Mouse (Mus musculus): Measurements from ENCODE around the gene Eri3.
A peak's percentile ranks its signal among the peaks of the same experiment; 100 is the strongest.

Eri3 gene

GRCm38 (mm10) chr4:117550140-117550851, at the start of gene Eri3:
Gene Eri3, plus strand, starts transcription at chr4:117550365.
- peak; percentile 98 for DNase-seq (ENCODE audit: low read depth, low spot score)
- Histone ChIP-seq H3K36me3 (ENCODE audit: control insufficient read depth, insufficient read depth, low read length, poor library complexity, severe bottlenecking) (no peaks in the 10 kb centered on the region), H3K27me3 (ENCODE audit: control insufficient read depth, insufficient read depth, low read length, poor library complexity, severe bottlenecking) (no peaks in the 10 kb centered on the region)

- Histone ChIP-seq H3K27me3 (ENCODE audit: control insufficient read depth, insufficient read depth, low read length, poor library complexity, severe bottlenecking) (no peaks in the 10 kb centered on the region), H3K36me3 (ENCODE audit: control insufficient read depth, insufficient read depth, low read length, poor library complexity, severe bottlenecking) (no peaks in the 10 kb centered on the region)
- no peak for DNase-seq (ENCODE audit: low read depth, low spot score)
These were observed 31.9 kb upstream of the Eri3 start for GRCm38 (mm10) chr4:117518246-117518645.

- no peaks in the 10 kb centered on the region for H3K27me3 ChIP-seq (ENCODE audit: control insufficient read depth, insufficient read depth, low read length, poor library complexity, severe bottlenecking)
- no peaks in the 10 kb centered on the region for H3K36me3 ChIP-seq (ENCODE audit: control insufficient read depth, insufficient read depth, low read length, poor library complexity, severe bottlenecking)
- no peak for DNase-seq (ENCODE audit: low read depth, low spot score)
These were observed 28.8 kb upstream of the Eri3 start for GRCm38 (mm10) chr4:117521350-117521749.

- no peaks in the 10 kb centered on the region for H3K36me3 ChIP-seq (ENCODE audit: control insufficient read depth, insufficient read depth, low read length, poor library complexity, severe bottlenecking)
- H3K27me3 ChIP-seq (ENCODE audit: control insufficient read depth, insufficient read depth, low read length, poor library complexity, severe bottlenecking) = no peaks in the 10 kb centered on the region
- DNase-seq (ENCODE audit: low read depth, low spot score) = no peak
These were observed 24.2 kb upstream of the Eri3 start for GRCm38 (mm10) chr4:117525990-117526389.

GRCm38 (mm10) chr4:117527116-117527899, 22.9 kb upstream of the Eri3 start:
- no peaks in the 10 kb centered on the region for H3K27me3 ChIP-seq (ENCODE audit: control insufficient read depth, insufficient read depth, low read length, poor library complexity, severe bottlenecking)
- H3K36me3 ChIP-seq (ENCODE audit: control insufficient read depth, insufficient read depth, low read length, poor library complexity, severe bottlenecking) = no peaks in the 10 kb centered on the region
- no peak for DNase-seq (ENCODE audit: low read depth, low spot score)

- Histone ChIP-seq H3K27me3 (ENCODE audit: control insufficient read depth, insufficient read depth, low read length, poor library complexity, severe bottlenecking) (no peaks in the 10 kb centered on the region), H3K36me3 (ENCODE audit: control insufficient read depth, insufficient read depth, low read length, poor library complexity, severe bottlenecking) (no peaks in the 10 kb centered on the region)
- DNase-seq (ENCODE audit: low read depth, low spot score) = peak; percentile 59
These were observed 22.2 kb upstream of the Eri3 start for GRCm38 (mm10) chr4:117527952-117528351.

GRCm38 (mm10) chr4:117529843-117530242, 20.3 kb upstream of the Eri3 start:
- H3K36me3 ChIP-seq (ENCODE audit: control insufficient read depth, insufficient read depth, low read length, poor library complexity, severe bottlenecking) = no peaks in the 10 kb centered on the region
- no peaks in the 10 kb centered on the region for H3K27me3 ChIP-seq (ENCODE audit: control insufficient read depth, insufficient read depth, low read length, poor library complexity, severe bottlenecking)
- no peak for DNase-seq (ENCODE audit: low read depth, low spot score)

- no peaks in the 10 kb centered on the region for H3K36me3 ChIP-seq (ENCODE audit: control insufficient read depth, insufficient read depth, low read length, poor library complexity, severe bottlenecking)
- no peak for DNase-seq (ENCODE audit: low read depth, low spot score)
These were observed 14.5 kb upstream of the Eri3 start for GRCm38 (mm10) chr4:117535496-117536200.

GRCm38 (mm10) chr4:117537002-117537401, 13.2 kb upstream of the Eri3 start:
- DNase-seq (ENCODE audit: low read depth, low spot score) = no peak
- Histone ChIP-seq H3K36me3 (ENCODE audit: control insufficient read depth, insufficient read depth, low read length, poor library complexity, severe bottlenecking) (no peaks in the 10 kb centered on the region), H3K27me3 (ENCODE audit: control insufficient read depth, insufficient read depth, low read length, poor library complexity, severe bottlenecking) (no peaks in the 10 kb centered on the region)

More at GRCm38 (mm10) chr4:117535496-117536200, 14.5 kb upstream of the Eri3 start:
- no peaks in the 10 kb centered on the region for H3K27me3 ChIP-seq (ENCODE audit: control insufficient read depth, insufficient read depth, low read length, poor library complexity, severe bottlenecking)

- H3K36me3 ChIP-seq (ENCODE audit: control insufficient read depth, insufficient read depth, low read length, poor library complexity, severe bottlenecking) = no peaks in the 10 kb centered on the region
- H3K27me3 ChIP-seq (ENCODE audit: control insufficient read depth, insufficient read depth, low read length, poor library complexity, severe bottlenecking) = no peaks in the 10 kb centered on the region
These were observed 10.7 kb upstream of the Eri3 start for GRCm38 (mm10) chr4:117539329-117539980.

GRCm38 (mm10) chr4:117540571-117540970, 9.6 kb upstream of the Eri3 start:
- no peaks in the 10 kb centered on the region for H3K36me3 ChIP-seq (ENCODE audit: control insufficient read depth, insufficient read depth, low read length, poor library complexity, severe bottlenecking)
- H3K27me3 ChIP-seq (ENCODE audit: control insufficient read depth, insufficient read depth, low read length, poor library complexity, severe bottlenecking) = no peaks in the 10 kb centered on the region
- DNase-seq (ENCODE audit: low read depth, low spot score) = no peak

More at GRCm38 (mm10) chr4:117539329-117539980, 10.7 kb upstream of the Eri3 start:
- no peak for DNase-seq (ENCODE audit: low read depth, low spot score)

- DNase-seq (ENCODE audit: low read depth, low spot score) = peak; percentile 46
- Histone ChIP-seq H3K27me3 (ENCODE audit: control insufficient read depth, insufficient read depth, low read length, poor library complexity, severe bottlenecking) (no peaks in the 10 kb centered on the region), H3K36me3 (ENCODE audit: control insufficient read depth, insufficient read depth, low read length, poor library complexity, severe bottlenecking) (no peaks in the 10 kb centered on the region)
These were observed 4.7 kb upstream of the Eri3 start for GRCm38 (mm10) chr4:117545448-117545847.

- Histone ChIP-seq H3K36me3 (ENCODE audit: control insufficient read depth, insufficient read depth, low read length, poor library complexity, severe bottlenecking) (no peaks in the 10 kb centered on the region), H3K27me3 (ENCODE audit: control insufficient read depth, insufficient read depth, low read length, poor library complexity, severe bottlenecking) (no peaks in the 10 kb centered on the region)
- no peak for DNase-seq (ENCODE audit: low read depth, low spot score)
These were observed 3.5 kb upstream of the Eri3 start for GRCm38 (mm10) chr4:117546616-117547015.

- Histone ChIP-seq H3K27me3 (ENCODE audit: control insufficient read depth, insufficient read depth, low read length, poor library complexity, severe bottlenecking) (no peaks in the 10 kb centered on the region), H3K36me3 (ENCODE audit: control insufficient read depth, insufficient read depth, low read length, poor library complexity, severe bottlenecking) (no peaks in the 10 kb centered on the region)
- DNase-seq (ENCODE audit: low read depth, low spot score) = no peak
These were observed 589 bp upstream of the Eri3 start for GRCm38 (mm10) chr4:117549576-117549975.

Measured in splenic B cell, adult 2 months (primary cell).